Mouse (Mus musculus): ENCODE results near the gene Tet2.

The Tet2 gene

GRCm38 (mm10) chr3:133436279-133436860 is 108.6 kb downstream of the Tet2 start:
- no peak for DNase-seq (ENCODE audit: low spot score)

GRCm38 (mm10) chr3:133435774-133436148 is 109.2 kb downstream of the Tet2 start:
- no peak for DNase-seq (ENCODE audit: low spot score)

GRCm38 (mm10) chr3:133435141-133435773 is 109.7 kb downstream of the Tet2 start:
- no peak for DNase-seq (ENCODE audit: low spot score)

GRCm38 (mm10) chr3:133429394-133430173 is 115.4 kb downstream of the Tet2 start:
- DNase-seq (ENCODE audit: low spot score), result no peak

- DNase-seq (ENCODE audit: low spot score), result no peak
Observed at GRCm38 (mm10) chr3:133428003-133428402, 116.9 kb downstream of the Tet2 start.

- DNase-seq (ENCODE audit: low spot score), result no peak
Observed at GRCm38 (mm10) chr3:133423073-133423472, 121.9 kb downstream of the Tet2 start.

GRCm38 (mm10) chr3:133414747-133415146 is 130.2 kb downstream of the Tet2 start:
- no peak for DNase-seq (ENCODE audit: low spot score)
